Mouse (Mus musculus) embryo, embryonic 10 days (tissue): ENCODE data around the gene 4930444G20Rik.
"Not testable (repeated sequence)": the region's sequence is repeated elsewhere in the genome, so short reads cannot be mapped to it uniquely, and the experiment has no call there.

Experiments
- DNase-seq: peaks from one replicate; pipeline ENCODE4 v3.0.0-alpha.2; 2015; ENCODE audit warnings: low spot score

Gene 4930444G20Rik

DNA sequence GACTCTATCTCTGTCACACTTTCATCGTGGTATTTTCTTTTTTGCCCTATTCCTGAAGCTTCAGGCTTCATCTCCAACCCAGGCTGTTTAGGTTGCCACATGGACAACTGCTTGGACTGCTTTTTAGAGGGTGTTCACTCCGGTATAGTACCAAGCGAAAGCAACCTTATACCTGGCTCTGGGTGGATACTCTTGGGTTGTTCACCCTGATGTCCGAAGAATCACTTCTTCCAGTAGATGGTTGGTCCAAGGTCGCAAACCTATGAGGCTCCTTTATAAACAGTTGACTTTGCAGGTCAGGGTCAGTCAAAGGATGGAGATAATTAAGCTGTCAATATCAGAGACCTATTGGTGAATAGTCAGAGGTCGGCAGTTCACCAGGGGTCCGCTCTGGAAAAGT, at the start of gene 4930444G20Rik:
4930444G20Rik (minus strand) TSS at position 101 of the 400 bp plus-strand sequence.
- DNase-seq, result not testable (repeated sequence)

DNA sequence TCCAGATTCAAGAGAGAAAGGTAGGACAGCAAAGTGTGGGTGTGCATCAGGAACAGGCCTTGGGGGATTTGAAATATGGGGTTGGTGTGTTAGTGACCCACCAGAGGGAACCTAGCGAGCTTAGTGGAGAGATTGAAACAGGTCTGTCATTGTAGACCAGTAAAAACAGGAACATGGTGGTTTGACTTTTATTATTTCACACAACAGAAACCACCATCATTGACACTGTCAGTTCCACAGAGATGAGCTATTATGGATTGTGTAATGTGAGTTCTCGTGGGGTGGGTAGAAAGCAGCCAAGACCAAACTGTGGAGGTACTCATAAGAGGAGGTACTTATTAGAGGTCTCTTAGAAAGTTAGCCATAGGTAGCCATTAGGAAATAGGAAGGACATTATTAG, 6.7 kb upstream of the 4930444G20Rik start:
- no peak for DNase-seq

DNA sequence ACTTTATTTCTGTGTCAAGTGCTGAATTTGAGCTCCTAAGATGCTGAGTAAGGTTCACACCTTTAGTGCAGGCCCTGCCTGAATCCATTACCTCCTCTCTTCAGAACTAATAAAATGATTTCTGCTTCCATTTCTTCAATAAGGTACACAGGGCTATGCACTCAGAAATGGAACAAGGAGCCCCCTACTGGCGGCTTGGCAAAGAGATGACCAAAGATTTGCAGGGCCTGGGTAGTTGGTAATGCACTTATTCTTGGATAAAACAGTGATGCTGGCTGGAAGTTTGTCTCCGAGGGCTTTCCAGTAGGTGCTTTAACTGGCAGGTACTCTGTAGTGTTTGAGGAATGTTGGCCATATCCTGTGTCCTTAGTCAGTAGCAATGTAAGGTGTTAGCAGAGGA, 4.9 kb upstream of the 4930444G20Rik start:
- no peak for DNase-seq

DNA sequence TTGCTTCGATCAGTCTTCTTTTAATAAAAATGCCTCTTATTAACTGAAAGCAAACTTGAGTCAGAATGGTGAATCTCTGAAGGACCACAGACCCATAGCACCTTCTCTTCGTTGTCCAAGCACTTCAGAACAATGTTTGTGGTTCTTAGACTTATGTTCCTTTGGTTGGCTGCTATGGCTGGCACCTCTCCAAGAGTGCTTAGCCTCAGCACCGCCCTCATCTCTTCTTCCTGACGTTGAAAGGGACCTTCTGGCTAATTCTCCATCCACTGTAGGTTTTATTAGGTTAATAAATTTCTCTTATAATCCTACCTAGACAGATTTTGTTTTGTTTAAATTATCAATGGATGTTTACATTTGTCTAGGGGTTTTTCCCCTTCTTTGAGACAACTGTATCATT, 2.7 kb upstream of the 4930444G20Rik start:
- no peak for DNase-seq

DNA sequence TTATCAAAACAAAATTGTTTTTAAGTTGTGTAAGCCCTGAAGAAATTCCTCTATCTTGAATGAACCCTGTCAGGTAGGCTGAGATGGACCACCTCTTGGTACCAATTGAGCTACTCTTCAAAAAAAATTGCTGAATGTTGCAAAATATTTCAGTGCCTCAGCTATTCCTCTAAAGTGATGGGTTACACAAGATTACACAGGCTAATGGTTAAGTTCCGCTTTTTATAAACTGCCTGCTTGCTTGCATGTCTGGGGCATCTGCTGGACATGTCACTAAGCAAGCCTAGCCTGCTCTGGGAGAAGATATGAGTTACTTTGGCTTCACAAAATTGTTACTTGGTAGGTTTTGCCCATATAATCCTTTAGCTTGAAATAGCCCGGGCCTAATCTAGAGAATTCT, 2.3 kb upstream of the 4930444G20Rik start:
- no peak for DNase-seq

DNA sequence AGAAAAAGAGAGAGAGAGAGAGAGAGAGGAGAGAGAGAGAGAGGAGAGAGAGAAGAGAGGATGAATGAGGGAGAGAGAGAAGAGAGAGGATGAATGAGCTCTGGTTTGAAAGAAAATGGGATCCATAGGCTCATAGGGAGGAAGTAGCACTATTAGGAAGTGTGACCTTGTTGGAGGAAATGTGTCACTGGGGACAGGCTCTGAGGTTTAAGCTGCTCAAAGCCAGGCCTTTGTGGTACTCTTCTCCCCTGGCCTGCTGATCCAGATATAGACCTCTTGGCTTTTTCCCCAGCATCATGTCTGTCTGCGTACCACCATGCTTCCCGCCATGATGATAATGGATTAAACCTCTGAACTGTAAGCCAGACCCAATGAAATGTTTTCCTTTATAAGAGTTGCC, 8.5 kb downstream of the 4930444G20Rik start:
- no peak for DNase-seq

DNA sequence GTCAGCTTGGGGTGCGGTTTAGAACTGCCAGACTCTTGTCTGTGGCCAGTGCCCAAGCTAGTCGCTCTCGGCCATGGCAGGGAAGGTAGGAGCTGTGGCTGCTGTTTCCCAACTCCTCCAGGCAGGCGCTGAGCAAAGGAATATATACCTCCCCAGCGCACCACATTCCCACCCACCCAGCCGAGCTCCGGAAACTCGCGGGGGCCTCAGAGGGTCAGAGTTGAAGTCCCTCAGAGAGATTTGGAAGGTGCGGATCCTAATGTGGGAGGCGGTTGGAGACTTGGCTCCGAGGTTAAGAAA, 8.9 kb downstream of the 4930444G20Rik start:
- no peak for DNase-seq

DNA sequence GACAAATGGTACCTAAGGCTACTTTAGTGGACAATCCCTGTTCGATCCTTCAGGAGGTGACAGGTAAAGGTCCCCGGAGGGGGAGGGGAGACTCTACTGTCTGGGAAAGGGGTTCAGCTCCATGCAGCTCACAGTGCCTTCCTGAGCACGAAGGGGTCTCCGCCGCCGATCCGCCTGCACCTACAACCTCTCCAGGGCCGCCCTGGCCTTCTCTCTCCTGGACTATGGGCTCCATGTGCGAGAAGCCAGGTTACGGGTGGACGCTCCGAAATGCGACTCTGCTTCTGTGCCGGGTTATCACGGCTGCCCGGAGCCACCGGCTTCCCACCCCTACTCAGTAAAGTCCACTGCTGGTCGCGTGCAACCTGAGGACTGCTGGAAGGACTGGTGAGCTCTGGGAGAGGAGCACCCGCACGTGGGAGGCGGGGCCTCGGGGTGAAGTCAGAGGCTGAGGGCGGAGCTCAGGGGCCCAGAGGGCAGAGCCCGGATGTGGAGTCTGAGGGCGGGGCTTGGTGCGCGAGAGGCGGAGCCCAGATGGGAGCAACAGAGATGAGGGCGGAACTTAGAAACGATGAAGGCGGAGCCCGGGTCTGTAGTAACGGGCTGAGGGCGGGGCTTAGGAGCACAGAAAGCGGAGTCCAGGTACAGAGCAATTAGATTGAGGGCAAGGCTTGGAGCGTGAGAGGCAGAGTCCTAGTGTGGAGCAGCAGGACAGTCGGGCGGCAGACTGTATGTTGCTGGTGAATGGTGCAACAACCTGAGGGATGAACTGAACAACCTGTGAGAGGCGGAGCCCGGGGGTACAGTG, 9.5 kb downstream of the 4930444G20Rik start:
- peak; percentile 95 for DNase-seq

DNA sequence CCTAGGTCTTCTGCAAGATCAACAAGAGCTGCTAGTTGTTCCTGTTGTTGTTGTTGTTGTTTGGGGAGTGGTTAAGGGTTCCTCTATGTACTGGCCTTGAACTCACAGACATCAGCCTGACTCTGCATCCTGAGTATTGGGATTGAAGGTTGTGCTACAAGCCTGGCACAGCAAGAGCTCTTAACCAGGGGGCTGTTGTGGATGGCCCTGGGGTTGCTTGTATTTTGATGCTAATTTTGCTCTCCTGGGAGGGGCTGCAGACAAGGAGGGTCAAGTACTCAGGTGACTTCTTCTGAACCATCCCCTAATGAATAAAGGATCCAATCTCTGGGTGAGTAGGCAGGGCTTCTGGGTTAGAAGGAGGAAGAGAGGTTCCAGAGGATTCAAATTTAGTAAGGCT, 12.6 kb downstream of the 4930444G20Rik start:
- DNase-seq, result no peak

DNA sequence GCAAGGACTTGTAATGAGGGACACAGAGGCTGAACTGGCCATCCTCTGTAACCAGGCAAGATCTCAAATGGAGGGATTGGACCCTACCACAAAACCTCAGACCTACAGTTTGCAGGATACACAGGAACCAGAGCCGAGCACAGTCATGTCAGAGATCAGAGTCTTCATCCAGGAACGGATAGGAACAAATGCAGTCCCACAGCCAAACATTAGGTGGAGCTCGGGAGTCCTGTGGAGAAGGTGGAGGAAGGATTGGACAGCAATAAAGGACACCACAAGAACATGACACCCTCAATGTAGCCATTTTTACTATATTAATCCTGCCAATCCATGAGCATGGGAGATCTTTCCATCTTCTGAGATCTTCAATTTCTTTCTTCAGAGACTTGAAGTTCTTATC, 31.6 kb downstream of the 4930444G20Rik start:
- DNase-seq, result peak; percentile 53

DNA sequence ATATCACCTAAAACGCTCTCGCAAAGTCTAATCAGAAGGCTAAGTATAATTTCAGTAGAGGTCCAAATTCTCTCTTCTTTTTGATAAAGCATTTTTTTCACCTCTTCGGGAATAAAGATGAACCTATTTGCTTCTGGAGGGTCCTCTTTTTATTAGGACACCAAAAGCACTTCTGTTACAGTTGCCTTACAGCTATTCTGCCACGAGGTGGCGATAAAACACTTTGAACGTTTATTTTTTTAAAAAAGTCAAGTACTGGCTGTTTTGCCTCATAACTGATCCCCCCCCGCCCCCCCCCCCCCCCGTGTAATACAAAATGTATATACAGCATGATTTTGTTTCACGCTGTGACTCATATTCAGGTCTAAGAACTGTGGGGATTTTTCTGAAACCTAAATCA, 33.6 kb downstream of the 4930444G20Rik start:
- no peak for DNase-seq

DNA sequence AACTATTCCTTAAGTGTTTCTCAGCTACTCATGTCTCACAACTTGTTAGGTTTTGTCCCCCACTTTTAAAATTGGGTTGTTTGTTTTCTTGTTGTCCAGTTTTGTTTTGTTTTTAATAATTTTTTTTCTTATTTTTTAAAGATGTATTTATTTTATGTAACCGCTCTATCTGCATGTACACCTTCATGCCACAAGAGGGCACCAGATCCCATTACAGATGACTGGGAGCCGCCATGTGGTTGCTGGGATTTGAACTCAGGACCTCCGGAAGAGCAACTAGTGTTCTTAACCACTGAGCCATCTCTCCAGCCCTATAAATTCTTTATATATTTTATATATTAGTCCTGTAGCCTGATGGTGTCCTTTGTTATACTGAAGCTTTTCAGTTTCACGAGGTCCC, 49.3 kb downstream of the 4930444G20Rik start:
- DNase-seq, result no peak

DNA sequence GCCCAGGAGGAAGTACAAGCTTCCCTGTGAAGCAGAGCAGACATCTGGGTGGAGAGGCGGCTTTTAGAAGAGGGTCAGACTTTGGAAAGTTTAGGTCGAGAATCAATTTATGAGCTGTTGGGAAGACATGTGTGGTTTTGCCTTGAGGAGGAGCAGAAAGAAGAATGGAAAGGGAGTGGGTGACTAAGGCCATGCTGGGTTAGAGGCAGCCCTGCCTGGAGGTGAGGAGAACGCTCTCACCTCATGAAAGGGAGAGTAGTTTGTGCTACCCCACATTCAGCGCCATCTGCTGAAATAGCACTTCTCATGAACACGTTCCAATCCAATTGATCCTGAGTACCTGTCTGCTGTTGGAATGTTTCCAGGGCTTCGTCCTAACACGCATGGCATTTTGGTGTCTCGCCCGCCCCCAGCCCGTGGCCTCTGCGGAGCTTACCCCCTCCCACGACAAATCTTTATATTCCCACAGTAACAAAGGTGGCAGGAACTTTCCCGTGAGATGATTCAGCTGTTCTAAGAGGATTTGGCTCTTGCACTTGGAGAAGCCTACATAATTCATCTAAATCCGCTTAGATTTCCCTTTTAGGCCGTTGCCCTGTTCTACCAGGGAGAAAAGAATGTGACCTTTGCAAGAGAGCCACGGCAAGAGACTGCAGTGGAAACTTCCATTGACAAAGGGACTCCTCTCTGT, 50.3 kb downstream of the 4930444G20Rik start:
- no peak for DNase-seq
